Mouse (Mus musculus): ENCODE results near the gene Hectd4.

DNA sequence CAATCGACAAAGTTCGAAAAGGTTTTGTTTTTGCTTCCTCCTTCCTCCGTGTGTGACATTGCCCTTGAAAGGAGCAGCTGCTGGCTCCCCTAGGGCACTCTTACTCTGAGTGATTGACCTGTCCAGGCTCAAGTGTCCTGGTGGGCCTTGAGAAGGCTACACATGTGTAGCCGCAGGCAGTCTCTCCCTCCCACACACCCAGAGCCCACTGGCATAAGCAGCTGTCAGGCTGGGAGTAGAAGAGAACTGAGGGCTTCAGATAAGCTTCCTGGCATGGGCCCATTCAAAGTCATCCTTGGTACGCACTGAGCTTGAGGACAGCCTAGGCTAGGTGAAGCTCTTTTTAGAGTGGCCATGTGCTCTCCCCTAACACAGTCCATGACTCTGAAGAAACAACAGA lies 114.4 kb downstream of the Hectd4 start:
- no peak for TF ChIP-seq CTCF (IDR thresholded peaks at IDR 0.05; ENCODE audit: extremely low read depth, insufficient read length, insufficient replicate concordance, low read depth, low read length)
- TF ChIP-seq POLR2A (IDR thresholded peaks at IDR 0.05; ENCODE audit: low read depth, low read length) = no peak

All from small intestine, adult 2 months (tissue).